Mouse (Mus musculus) frontal cortex, postnatal 10 days (tissue): ENCODE data around the gene Dennd1a.

Source experiments
- DNase-seq, 2 experiments: peaks; one replicate each; pipeline ENCODE4 v3.0.0; 2022; ENCODE audit warnings: low spot score in 2 of 2, mixed read lengths in 1 of 2

Dennd1a gene

GRCm38 (mm10) chr2:38286733-38287551 lies at the start of gene Dennd1a:
Gene Dennd1a, minus strand, starts transcription at chr2:38287390.
- DNase-seq: peak; percentile 73 to 82

- no peak for DNase-seq
Observed at GRCm38 (mm10) chr2:38336606-38337005, 49.4 kb upstream of the Dennd1a start.

DNA sequence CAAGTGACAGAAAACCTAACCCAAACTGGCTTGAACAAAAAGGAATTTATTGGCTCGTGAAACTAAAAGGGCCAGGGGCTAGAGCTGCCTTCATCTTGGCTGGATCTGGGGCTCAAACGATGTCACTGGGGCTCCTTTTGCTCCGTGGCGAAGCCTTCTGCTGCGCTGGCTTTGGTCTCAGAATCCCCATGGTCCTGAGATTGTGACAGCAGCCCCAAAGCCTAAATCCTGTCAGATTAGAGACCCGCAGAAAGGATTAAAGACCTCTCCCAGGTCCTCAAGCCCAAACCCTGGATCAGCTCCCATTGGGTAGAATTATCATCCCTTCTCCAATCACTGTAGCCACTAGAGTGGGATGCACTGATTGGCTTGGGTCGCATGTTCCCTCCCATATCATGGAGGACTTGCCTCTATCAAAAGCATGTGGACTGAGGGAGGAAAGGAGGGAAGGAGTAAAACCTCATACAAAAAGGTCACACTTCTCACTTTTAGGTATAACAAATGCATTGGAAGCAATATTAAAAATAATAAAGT lies 46.5 kb upstream of the Dennd1a start:
- no peak for DNase-seq

DNA sequence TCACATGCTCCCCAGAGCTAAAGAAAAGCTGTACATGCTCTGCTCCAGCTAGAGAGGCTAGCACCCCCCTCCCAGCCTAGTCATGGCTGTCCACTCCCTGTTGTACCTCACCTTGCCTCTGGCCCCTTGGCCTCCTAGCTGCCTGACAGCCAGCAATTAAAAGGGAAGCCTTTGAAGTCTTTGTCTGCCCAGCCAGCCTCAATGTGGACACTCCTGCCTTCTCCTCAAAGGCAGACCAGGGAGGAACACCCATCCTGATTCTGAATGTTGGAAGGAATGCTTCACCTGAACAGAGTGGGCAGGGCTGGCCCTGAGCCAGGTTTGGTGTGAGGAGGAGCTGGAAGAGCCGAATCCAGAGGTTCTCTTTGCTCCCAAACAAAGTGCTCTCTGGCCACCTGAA lies 39.5 kb upstream of the Dennd1a start:
- DNase-seq: no peak

DNA sequence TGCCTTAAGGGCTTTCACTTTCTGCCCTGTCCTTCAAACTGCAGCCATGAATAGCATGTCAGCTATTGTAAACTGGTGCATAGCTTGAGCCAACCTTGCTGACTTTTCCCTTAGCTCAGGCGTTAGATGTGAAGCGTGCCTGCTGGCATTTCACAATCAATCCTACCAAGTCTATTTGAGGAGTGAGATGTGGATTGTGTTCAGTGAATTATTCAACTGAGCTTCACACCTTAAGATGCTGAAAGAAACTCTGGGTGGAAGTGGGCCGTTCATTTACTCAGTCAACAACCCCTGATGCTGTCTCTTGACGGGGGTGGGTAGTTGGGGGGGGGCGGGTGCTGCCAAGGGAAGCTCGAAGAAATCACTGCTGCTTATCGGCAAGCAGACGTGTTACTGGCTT lies 36.2 kb upstream of the Dennd1a start:
- no peak for DNase-seq

- no peak for DNase-seq
Observed at GRCm38 (mm10) chr2:38320911-38321310, 33.7 kb upstream of the Dennd1a start.

DNA sequence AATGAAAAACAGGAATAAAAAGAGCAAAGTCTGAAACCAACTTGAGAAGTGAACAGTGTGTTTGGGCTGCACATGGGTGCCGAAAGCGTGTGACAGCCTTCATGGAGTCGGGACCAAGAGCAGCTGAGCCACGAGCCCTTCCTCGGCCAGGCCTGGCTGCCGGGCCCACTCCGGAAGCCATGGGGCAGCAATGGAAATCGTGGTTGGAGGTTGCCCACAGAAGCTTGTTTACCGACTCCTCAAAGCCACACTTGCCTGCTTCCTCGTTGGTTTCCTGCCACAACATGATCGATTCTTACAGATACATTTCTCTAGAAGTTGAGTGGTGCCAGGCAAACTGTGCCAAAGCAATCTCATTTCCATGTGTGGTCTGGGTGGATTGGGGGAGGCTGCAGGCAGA lies 31.9 kb upstream of the Dennd1a start:
- no peak for DNase-seq

- no peak for DNase-seq
Observed at GRCm38 (mm10) chr2:38313399-38313798, 26.2 kb upstream of the Dennd1a start.

GRCm38 (mm10) chr2:38312921-38313320 lies 25.7 kb upstream of the Dennd1a start:
- no peak for DNase-seq

DNA sequence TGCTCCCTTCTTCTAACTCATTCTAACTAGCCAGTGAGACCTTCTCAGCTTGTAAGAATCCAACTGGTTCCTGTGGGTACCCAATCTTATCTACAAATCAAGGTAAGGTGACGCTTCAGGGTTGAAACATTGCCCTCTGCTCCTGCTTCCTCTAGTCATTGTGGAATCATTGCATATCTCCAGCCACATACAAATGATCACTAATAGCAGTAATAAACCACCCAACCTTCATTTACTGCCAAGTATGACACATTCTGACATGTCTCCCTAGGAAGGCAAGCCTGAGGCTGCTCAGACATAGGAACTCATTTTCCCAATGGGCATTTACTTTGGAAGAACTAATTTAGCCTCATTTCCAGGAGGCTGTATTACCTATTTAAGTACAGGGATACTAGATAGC lies 18.0 kb upstream of the Dennd1a start:
- DNase-seq: no peak

GRCm38 (mm10) chr2:38300941-38301340 lies 13.8 kb upstream of the Dennd1a start:
- no peak for DNase-seq

DNA sequence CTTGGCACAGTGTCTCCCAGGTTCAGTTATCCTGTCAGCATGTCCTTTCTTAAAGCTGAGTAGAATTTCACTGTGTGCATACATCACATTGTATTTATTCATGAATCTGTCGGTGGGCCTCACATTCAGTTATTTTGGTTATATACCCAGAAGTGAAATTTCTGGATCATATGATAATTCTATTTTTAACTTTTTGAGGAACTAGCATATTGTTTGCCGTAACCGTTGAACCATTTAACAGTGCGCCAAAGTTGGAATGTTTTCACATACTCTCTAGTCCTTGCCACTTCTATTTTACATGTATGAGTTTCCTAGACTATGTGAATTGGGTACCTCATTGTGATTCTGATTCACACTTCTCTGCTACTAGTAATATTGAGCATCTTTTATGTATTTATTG lies 8.7 kb upstream of the Dennd1a start:
- no peak for DNase-seq

DNA sequence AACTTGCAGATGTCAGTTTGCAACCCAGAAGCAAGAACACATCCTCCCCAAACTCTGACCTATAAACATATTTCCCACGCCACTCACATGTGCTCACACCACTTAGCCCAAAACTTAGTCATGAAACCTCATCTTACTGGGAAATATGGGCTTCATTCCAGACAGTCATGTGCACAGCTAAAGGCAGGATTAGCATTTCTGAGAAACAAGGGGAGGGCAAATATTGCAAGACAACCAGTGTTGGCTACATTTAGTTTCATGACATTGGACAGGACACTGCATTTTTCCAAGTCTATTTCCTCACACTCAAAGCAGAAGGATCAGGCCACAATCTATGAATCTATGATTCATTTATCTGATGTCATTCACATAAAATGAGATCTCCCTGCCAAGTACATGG lies 4.3 kb upstream of the Dennd1a start:
- DNase-seq: no peak

DNA sequence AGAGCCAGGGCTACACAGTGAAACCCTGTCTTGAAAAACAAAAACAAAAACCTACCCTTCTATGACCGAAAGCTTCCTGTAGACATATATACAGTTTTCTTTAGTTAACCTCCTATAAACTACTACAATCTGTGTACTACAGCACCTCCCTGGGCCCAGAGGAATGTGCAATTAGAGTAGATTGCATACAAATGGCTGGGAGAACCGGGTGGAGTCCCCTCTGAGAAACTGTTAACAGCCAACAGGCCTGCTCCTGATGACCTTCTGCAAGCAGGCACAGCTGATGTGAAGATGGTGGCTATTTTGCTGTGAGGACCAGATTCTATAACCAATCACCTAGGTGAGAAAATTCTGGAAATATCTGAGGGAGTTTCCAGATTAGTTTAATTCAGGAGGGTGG lies 1.0 kb upstream of the Dennd1a start:
- DNase-seq: no peak

- no peak for DNase-seq
Observed at GRCm38 (mm10) chr2:38286433-38286732, 807 bp downstream of the Dennd1a start.

DNA sequence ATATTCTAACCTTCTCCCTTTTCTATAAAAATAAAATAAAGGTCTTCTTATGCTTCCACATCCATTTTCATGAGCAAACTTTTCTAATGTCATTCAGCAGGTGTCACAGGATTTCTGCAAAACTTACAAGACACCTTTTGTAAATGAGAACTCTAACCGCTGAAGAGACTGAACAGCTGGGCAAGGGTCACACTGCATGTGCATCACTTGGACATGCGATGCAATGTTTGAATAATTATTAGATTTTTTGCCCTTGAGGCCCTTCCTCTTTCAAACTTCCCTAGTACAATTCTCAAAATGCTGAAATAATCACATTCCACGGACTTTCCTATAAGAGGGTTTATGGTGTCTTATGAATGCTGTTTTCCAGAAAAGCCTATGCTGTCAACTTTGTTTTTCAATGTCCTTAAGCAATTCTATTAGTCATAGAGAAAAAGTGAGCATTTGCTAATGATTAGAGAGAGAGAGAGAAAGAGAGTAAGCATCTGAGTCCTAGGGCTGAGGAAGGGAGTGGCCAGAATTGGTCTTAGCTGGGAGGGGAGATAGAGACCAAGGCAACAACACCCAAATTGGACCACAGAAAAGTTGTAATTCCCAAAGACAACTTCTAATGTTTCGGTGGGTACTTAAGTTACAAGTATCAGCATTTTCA lies 1.3 kb downstream of the Dennd1a start:
- DNase-seq: no peak

DNA sequence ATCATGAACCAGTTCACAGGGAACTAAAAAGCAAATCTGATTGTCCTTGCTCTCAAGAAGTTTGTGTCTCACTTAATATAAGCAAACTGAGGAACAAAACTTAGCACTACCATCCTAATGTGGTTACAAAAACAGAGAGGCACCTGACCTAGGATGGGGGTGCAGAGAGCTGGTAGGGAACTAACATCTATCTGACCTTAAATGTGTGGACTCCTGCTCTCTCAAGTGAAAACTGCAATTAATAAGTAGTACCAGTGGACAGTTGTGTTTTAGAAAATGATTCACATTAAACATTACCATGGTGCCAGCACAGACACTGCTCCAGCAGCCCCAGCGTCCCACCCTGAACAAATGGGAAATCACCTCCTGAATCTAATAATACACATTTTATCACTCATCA lies 3.2 kb downstream of the Dennd1a start:
- DNase-seq: no peak

DNA sequence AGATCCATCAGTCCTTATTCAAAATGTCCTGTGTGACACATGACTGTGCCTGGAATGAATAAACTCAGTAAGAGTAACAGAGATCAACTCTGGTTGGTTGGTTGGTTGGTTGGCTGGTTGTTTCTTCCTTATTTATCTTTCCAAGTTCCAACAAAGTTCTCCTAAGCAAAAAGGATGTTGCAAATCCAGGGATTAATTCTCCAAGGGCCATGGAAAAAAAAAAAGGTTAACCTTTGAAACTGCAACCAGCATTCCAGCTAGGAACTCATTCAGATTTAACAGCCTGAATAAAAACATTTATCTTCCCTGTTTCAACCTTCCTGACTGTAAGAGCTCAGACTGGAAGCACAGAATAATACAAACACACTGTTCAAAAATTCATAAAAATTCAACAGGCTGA lies 6.8 kb downstream of the Dennd1a start:
- no peak for DNase-seq

- no peak for DNase-seq
Observed at GRCm38 (mm10) chr2:38274973-38275372, 12.2 kb downstream of the Dennd1a start.

DNA sequence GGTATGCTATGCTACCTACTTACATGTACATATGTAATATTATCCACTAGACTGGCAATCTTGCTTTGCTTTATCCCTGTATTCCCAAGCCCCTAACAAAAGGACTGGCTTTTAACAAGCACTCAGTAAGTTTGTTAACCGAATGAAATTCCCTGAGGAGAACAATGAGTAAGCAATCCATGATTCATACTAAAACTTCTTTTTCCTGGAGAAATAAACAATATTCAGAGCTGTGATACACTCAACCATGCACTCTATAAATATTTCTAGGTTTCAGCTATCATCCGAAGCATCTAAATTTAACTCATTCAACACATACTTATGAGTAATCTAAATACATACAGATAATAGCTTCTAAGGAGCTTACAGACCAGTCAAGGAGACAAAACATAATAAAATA lies 23.5 kb downstream of the Dennd1a start:
- DNase-seq: no peak

DNA sequence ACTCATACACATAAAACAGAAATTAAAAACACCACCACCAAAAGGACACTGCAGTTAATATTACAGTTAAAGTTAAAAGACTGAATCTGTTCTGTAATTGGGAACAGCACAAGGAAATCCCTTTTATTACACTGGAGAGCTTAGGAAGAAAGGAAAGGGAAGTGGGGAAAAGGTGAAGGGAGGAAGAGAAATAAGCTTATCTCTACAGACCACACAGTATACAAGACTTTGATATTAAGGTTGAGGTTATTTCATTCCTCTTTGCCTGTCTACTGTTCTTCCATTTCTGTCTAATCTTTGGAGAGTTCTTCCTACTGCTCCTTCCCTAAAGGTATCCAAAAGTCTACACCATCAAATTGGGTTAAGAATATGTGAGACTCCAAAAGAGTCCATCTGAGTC lies 28.1 kb downstream of the Dennd1a start:
- DNase-seq: no peak

DNA sequence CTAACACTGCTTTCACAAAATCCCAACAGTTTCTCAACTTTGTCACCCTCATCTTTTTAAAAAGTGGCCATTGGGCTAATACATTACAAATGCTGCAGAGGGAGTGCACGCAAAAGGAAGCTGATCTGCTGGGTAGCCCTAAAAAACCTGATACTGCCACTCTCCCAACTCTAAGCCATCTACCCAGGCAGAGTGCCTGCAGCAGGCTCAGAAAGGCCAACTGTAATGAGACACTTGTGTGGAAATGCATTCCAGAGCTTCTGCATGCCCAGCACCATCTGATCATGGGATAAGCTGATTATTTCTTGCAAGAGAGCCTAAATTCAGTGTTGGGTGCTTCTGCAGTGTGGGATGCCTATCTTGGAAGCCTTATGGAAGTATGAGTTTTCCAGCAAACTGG lies 49.6 kb downstream of the Dennd1a start:
- DNase-seq: no peak

DNA sequence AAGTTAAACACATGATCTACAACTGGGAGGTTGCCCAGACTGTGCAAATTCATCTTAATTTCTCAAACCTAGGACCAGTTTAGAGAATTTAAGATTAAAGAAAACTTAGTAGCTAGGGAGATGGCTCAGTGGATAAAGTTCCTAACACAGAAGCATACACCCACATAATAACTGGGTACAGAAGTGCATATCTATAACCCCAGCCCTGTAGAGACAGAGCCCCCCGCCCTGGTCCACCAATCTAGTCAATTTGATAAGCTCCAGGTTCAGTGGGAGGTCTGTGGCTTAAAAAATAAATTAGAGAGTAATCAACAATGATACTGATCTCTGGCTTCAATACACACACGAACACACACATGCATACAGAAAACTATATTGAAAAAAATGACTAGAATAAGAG lies 51.6 kb downstream of the Dennd1a start:
- DNase-seq: no peak
